Mouse (Mus musculus) heart, postnatal 0 days (tissue): Measurements from ENCODE around the gene Cilp2.

Experiments used
- CTCF ChIP-seq: IDR thresholded peaks from 2 replicates; pipeline ENCODE4 v1.5.1; 2016; ENCODE audit warnings: antibody characterized with exemption, control low read depth, low read depth
- EP300 ChIP-seq: IDR thresholded peaks from 2 replicates; pipeline ENCODE4 v1.6.1; 2016; ENCODE audit warnings: antibody characterized with exemption, low read depth

DNA sequence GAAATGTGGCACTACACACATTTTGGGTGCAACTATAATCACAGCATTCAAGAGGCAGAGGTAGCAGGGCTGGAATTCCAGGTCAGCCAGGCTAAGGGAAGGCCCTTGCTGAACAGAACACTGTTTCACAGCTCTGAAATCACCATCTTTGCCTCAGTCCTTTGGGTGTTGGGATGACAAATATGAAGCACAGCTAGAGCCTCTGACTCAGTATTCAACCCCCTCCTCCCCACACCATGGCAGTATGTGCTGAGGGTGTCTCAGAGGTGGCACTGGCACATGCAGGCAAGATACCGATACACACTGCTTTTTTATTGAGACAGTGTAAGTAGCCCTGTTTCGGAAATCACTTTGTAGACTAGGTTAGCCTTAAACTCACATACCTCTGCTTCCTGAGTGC is 18.8 kb upstream of the Cilp2 start:
- TF ChIP-seq CTCF = no peak
- no peak for TF ChIP-seq EP300
